Mouse (Mus musculus): ENCODE data around the gene 1600014C23Rik. TPM values are rescaled to one million over a fixed set of nuclear protein-coding genes. Genes with fewer than 3 reads are reported as not detected.

Gene 1600014C23Rik
- not detected in 2 replicates for polyA plus RNA-seq (2012; ENCODE audit: low replicate concordance)

DNA sequence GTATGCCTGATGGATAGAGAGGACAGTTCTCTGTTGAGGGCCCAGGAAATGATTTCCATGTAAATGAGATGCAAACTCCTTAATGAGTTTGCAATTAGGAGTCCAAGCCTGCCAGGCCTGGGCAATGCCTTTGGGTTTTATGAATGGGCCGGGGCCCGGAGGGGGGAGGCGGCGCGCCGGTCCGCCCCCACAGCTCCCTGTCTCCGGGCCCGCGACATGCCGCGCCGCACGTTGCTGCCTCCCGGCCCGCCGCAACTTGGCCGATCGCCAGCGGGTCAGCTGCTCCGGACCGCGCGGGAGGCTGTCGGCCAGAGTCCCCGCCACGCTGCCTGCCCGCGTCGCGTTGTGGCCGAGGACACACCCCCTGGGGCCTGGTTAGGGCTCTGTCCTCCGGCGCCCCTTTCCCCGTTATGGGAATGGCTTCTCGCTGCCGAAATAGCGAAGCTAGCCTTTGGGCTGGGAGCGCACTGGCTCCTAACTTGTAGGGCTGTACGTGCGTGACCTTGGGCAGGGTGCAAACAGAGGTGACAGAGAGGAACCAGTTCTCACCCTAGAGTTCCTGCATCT lies at the start of gene 1600014C23Rik:
1600014C23Rik (minus strand) TSS at position 110 of the 567 bp plus-strand sequence.

DNA sequence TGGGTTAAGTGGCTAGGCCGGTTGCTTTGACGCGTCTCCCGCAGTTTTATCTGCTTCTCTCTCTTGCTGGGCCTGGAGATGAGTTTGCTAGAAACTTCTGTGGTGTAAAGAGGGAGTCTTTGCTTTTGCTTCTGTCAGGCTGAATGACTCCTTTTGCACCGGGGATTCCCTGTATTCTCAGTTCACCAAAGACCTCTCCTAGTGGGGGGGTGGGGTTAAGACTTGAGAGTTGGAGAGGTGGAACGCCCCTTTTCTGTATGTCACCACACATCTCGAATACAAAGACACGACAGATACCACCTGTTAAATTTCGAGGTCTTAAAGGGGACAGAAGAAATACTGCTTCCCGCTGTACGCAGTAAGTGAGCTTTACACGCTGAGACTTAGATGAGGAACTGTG lies 46.9 kb downstream of the 1600014C23Rik start, which contains the start of gene Tmem63b:
Tmem63b (minus strand) TSS at position 190 of the 400 bp plus-strand sequence.

DNA sequence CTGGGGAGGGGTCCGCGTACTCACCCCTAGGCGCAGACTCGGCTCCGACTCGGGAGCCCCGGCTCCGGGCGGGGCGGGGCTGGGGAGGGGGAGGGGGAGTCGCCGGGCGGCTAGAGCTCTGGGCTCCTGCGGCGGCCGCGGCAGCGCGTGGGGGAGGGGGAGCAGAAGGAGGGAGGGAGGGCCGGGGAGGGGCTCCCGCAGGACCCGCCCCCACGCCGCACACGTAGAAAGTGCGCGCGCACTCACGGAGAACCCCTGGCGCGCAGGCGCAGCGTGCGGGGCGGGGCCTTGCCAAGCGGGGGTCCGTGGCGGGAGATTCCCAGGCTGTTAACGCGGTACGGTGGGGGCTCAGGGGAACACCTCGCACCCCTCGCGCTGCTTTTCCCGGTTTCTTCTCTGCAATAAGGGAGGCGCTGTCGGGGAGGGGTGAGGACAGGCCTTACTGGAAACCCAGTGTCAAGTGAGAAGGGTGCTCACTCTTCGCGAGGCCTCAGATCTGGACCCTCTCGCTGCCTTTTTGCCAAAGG lies 47.5 kb downstream of the 1600014C23Rik start, which contains the start of gene Mrpl14:
Mrpl14 (plus strand) TSS at position 230 of the 527 bp plus-strand sequence.

Other genes starting within 250 kb of the 1600014C23Rik start
- gene Aars2, start 227.0 kb downstream of the 1600014C23Rik start, polyA plus RNA-seq (2012; ENCODE audit: low replicate concordance): 13.3 and 22.1 TPM in 2 replicates
- gene Tcte1, start 210.4 kb downstream of the 1600014C23Rik start, polyA plus RNA-seq (2012; ENCODE audit: low replicate concordance): 0.15 TPM in 2 replicates
- gene Tmem151b, start 184.2 kb downstream of the 1600014C23Rik start, polyA plus RNA-seq (2012; ENCODE audit: low replicate concordance): 0.95 and 2.6 TPM in 2 replicates
- gene Nfkbie, start 178.1 kb downstream of the 1600014C23Rik start, polyA plus RNA-seq (2012; ENCODE audit: low replicate concordance): 89.5 and 118 TPM in 2 replicates
- 25.5 and 43.0 TPM in 2 replicates for gene Slc35b2, start 170.0 kb downstream of the 1600014C23Rik start, polyA plus RNA-seq (2012; ENCODE audit: low replicate concordance)
- 80.2 and 419 TPM in 2 replicates for gene Hsp90ab1, start 160.6 kb downstream of the 1600014C23Rik start, polyA plus RNA-seq (2012; ENCODE audit: low replicate concordance)
- 30.9 and 141 TPM in 2 replicates for gene Slc29a1, start 134.2 kb downstream of the 1600014C23Rik start, polyA plus RNA-seq (2012; ENCODE audit: low replicate concordance)
- gene Mymx, start 131.7 kb downstream of the 1600014C23Rik start, polyA plus RNA-seq (2012; ENCODE audit: low replicate concordance): not detected in 2 replicates
- gene Capn11, start 74.5 kb downstream of the 1600014C23Rik start, polyA plus RNA-seq (2012; ENCODE audit: low replicate concordance): not detected in 2 replicates
- gene Mrpl14, start 47.5 kb downstream of the 1600014C23Rik start, polyA plus RNA-seq (2012; ENCODE audit: low replicate concordance): 114 and 181 TPM in 2 replicates
- gene Tmem63b, start 46.9 kb downstream of the 1600014C23Rik start, polyA plus RNA-seq (2012; ENCODE audit: low replicate concordance): 14.0 and 27.5 TPM in 2 replicates